Mouse (Mus musculus) kidney, adult 18-20 months (tissue): ENCODE results near the gene Cep162.
A peak's percentile ranks its signal among the peaks of the same experiment; 100 is the strongest.

Experiments
- DNase-seq: peaks from one replicate; pipeline ENCODE4 v3.0.0; 2021

Cep162 gene

GRCm38 (mm10) chr9:87152641-87153325, 102.6 kb downstream of the Cep162 start:
- DNase-seq: no peak

GRCm38 (mm10) chr9:87147927-87148326, 107.4 kb downstream of the Cep162 start:
- no peak for DNase-seq

- no peak for DNase-seq
These were observed 108.9 kb downstream of the Cep162 start for GRCm38 (mm10) chr9:87146400-87146799.

- no peak for DNase-seq
These were observed 109.7 kb downstream of the Cep162 start for GRCm38 (mm10) chr9:87145671-87146070.

- DNase-seq: no peak
These were observed 110.2 kb downstream of the Cep162 start for GRCm38 (mm10) chr9:87145180-87145579.

GRCm38 (mm10) chr9:87144532-87144931, 110.8 kb downstream of the Cep162 start:
- DNase-seq: no peak

- DNase-seq: peak; percentile 51
These were observed 111.2 kb downstream of the Cep162 start, which contains the start of gene Mrap2 for GRCm38 (mm10) chr9:87144106-87144505. Mrap2 (plus strand) TSS chr9:87144306.

GRCm38 (mm10) chr9:87143076-87143475, 112.3 kb downstream of the Cep162 start:
- DNase-seq: no peak
